Mouse (Mus musculus): ENCODE measurements around the gene Dlg2.

DNA sequence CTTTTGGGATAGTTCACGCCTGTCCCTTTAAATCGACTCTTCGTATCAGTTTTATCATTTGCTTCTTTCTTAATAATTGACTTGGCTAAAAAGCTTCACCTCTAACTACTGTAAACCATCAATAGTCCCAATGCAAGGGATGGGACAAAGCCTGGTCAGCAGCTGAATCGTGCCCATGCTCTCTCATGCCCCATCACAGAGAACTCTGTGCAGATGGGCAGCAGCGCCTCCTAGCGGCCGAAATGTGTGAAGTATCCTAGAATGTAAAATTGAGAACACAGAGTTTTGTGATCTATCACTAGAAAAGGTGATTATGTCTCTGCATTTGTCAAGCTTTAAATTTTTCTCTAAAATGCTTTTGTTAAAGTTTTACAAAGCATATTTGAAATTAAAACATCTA lies 1550.6 kb downstream of the Dlg2 start:
- TF ChIP-seq TAL1 (conservative IDR thresholded peaks at IDR 0.05; ENCODE audit: low read depth, low read length) (no peak), CTCF (IDR thresholded peaks at IDR 0.05; ENCODE audit: low read depth, low read length) (peak; percentile 62)

Data from G1E (cell line).